Mouse (Mus musculus): ENCODE data around the gene Col4a2.

Col4a2 gene

GRCm38 (mm10) chr8:11324801-11325395 lies 12.3 kb downstream of the Col4a2 start:
- no peak for DNase-seq (ENCODE audit: low read depth)

DNA sequence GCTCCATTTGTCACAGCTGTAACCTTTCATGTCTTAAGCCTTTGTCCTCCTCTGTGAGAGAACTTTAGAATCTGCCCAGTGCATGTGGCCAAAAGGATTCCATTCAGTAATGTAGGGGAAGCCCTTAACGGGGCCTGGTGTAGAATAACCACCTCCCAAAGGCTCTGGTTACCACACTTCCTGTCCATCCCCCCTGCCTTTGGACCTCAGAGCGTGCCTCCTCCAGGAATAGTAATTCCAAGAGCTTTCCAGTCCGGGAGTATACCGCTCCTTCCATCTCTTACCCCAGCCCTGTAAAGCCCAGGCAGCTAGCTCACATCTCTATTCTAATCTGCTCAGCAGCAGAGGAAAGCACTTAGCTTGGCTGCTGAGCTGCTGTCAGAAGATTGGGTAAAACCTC lies 14.7 kb downstream of the Col4a2 start:
- DNase-seq (ENCODE audit: low read depth), result peak; percentile 35

DNA sequence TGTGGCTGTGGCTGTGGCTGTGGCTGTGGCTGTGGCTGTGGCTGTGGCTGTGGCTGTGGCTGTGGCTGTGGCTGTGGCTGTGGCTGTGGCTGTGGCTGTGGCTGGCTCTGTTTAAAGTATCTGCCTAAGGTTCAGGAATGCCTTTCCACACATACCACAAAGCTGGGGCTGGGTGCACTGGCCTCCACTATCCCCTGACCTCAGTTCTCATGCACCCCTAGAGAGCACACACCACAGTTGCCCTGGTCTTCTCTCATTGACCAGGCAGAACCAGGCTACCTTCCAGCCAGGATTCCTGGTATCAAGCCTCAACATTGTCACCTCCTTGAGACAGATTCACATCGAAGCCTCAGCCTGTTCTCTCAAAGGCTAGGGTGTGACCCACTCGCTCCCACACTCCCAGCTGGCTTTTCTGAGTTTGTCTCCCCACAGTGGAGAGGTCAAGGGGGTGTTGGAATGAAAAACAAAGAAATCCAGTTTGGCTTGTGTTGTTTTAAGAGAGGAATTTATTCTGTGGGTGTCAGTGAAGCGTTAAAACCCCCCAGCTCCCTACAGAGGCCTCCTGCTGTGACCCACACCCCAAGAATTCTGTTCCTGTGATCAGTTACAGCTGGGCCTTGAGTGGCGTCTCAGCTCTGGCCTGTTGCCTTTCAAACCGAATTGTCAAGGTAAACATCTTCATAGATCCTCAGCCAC lies 15.3 kb downstream of the Col4a2 start:
- DNase-seq (ENCODE audit: low read depth), result no peak

DNA sequence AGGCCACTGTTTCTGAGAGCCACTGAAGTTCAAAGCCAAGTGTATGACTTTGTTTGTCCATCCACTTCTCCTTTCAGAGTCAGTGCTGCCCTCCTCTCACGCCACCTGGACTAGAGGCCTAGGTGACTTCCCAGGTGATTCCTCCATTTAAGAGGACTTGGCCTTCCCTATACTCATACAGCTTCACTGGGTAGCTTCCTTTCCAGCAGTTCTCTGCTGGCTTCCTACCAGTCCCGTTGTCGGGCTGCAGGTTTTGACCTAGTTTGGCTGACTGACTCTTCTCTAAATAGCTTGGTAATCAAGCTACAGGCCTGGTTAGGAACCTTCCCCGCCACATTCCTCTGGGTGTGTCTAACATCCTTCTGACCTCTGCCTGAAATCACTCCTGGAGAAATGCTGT lies 19.0 kb downstream of the Col4a2 start:
- DNase-seq (ENCODE audit: low read depth), result no peak

DNA sequence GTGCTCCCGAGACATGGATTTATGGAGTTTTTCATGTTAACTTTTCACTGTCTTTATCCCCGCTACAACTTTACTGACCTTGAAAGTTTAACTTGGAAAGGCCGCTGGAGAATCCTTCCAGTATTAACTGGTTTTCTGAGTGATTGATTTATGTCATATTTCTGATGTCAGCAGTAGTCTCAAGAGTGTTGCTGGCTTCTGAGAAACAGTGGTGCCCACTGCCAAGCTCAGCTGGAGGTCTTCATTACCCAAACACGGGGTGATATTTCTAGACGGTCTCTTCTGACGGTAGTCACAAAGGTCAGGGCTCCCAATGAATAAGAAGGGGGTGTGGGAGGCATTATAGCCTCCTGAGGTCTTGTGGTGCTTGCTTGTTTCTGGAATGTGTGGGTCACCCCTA lies 21.1 kb downstream of the Col4a2 start:
- no peak for DNase-seq (ENCODE audit: low read depth)

GRCm38 (mm10) chr8:11334493-11334892 lies 21.9 kb downstream of the Col4a2 start:
- DNase-seq (ENCODE audit: low read depth), result peak; percentile 30

DNA sequence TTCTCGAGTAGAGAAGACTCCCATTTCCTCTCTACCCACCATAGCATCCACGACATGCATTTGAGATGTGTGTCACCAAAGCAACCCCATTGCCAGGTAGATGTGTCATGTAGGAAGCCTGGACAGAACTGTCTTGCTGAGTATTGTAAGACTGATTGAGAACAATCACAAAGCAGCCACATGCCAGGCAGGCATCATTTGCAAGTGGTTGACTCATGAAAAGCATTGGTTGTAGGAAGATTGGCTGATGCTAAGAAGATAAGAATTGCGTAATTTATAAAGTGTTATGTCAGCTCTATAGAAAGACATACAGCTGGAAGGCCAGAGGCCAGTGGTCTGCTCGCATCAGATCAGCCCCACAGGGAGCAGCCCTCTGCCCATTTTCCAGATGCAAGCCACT lies 22.6 kb downstream of the Col4a2 start:
- peak; percentile 79 for DNase-seq (ENCODE audit: low read depth)

- no peak for DNase-seq (ENCODE audit: low read depth)
Measured at GRCm38 (mm10) chr8:11336346-11336745, 23.7 kb downstream of the Col4a2 start.

GRCm38 (mm10) chr8:11337642-11338041 lies 25.0 kb downstream of the Col4a2 start:
- DNase-seq (ENCODE audit: low read depth), result no peak

- DNase-seq (ENCODE audit: low read depth), result no peak
Measured at GRCm38 (mm10) chr8:11338507-11338906, 25.9 kb downstream of the Col4a2 start.

- DNase-seq (ENCODE audit: low read depth), result peak; percentile 80
Measured at GRCm38 (mm10) chr8:11340310-11341110, 27.9 kb downstream of the Col4a2 start.

- DNase-seq (ENCODE audit: low read depth), result peak; percentile 60
Measured at GRCm38 (mm10) chr8:11341111-11341566, 28.5 kb downstream of the Col4a2 start.

- DNase-seq (ENCODE audit: low read depth), result no peak
Measured at GRCm38 (mm10) chr8:11344459-11344858, 31.9 kb downstream of the Col4a2 start.

DNA sequence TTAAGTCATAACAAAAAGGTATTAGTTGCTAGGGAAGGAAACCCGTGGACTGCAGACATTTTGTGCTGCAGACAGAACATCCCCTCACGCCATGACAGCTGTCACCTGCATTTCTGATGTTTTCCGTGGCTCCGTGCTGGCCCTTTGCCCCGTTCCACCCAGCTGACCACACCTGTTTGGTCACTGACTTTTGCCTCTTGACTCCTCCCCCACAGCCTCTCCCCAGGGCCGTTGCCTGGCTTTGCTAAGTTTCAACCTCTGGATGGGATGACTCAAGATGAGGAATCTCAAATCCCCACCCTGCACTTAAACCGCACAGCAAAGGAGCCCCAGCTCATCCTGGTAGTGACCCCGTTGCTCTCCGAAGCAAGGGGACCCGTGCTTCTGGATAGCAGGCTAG lies 33.6 kb downstream of the Col4a2 start:
- no peak for DNase-seq (ENCODE audit: low read depth)

GRCm38 (mm10) chr8:11347699-11348098 lies 35.1 kb downstream of the Col4a2 start:
- DNase-seq (ENCODE audit: low read depth), result no peak

DNA sequence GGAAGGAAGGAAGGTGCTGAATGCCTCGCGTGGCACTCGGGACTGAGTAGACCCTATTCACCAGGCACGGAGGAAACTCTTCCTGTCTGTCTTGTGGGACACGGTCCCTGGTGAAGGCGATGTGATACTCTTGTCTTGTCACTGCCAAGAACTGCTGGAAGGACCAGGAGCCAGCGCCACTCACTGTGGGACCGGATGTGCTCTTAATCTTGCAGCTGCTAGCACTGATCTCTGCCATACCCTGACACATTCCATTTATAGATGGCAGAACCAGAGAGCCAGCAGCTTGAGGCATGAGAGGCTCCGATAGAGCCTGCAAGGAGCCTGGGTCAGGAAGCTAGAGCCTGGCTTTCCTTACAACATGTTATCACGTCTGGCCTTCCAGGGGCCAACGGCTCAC lies 36.0 kb downstream of the Col4a2 start:
- DNase-seq (ENCODE audit: low read depth), result no peak

GRCm38 (mm10) chr8:11351355-11351754 lies 38.8 kb downstream of the Col4a2 start:
- no peak for DNase-seq (ENCODE audit: low read depth)

DNA sequence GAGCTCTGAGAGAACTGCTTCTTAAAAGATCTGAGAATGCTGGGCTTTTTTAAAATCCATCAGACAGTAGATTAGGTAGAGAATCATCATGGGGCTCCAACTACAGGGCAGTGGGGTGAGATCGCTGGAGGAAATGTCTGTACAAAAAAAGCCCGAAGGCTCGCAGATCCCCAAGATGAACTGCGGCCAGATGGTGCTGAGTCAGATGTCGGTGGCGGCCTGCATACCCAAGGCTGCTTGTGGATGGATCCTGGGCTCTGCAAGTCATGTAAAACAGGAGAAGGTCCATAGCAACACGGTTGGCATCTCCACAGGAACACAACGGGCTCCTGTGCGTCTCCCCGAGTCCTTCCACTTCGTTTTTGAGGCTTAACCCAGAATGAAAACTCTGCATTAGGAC lies 39.9 kb downstream of the Col4a2 start:
- DNase-seq (ENCODE audit: low read depth), result peak; percentile 32

GRCm38 (mm10) chr8:11354800-11355451 lies 42.3 kb downstream of the Col4a2 start:
- no peak for DNase-seq (ENCODE audit: low read depth)

GRCm38 (mm10) chr8:11355900-11356299 lies 43.3 kb downstream of the Col4a2 start:
- no peak for DNase-seq (ENCODE audit: low read depth)

DNA sequence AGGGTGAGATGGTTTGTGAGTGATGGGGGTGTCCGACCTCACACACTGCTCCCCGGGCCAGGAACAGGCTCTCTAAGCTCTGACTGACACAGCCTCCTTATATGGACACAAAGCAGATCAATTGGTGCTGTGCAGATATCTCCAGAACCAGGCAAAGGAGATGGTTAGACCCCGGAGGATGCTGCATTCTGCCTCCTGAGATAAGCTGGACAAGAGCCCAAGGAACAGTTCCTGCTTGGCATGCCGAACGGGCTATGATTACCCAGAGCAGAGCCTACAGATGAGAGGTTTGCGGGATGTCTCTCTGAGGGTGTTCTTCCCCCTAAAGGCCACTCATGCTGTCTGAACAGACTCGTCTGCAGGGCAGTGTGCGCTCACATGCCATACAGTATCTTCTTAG lies 44.2 kb downstream of the Col4a2 start:
- peak; percentile 79 for DNase-seq (ENCODE audit: low read depth)

- DNase-seq (ENCODE audit: low read depth), result no peak
Measured at GRCm38 (mm10) chr8:11357921-11358436, 45.4 kb downstream of the Col4a2 start.
